Mouse (Mus musculus): ENCODE data around the gene Rabac1. TPM values are rescaled to one million over a fixed set of nuclear protein-coding genes. Genes with fewer than 3 reads are reported as not detected.

Rabac1 gene
- polyA plus RNA-seq, 1 experiment from 2014 or later, result 73.1 TPM

- no peak overlapping the region for H3K27ac ChIP-seq
- peaks cover 100% of the 10 kb centered on the region for H3K27me3 ChIP-seq (ENCODE audit: poor library complexity, severe bottlenecking)
- peaks cover 45% of the 10 kb centered on the region for H3K4me1 ChIP-seq
- H3K4me3 ChIP-seq, result no peak overlapping the region; the same call in none of the 2 replicates
- DNase-seq (ENCODE audit: extremely low spot score, low spot score), result no peak
- no peaks in the 10 kb centered on the region for H3K36me3 ChIP-seq (replicated peaks)
- WGBS, result 2% methylated on average over 28 of the region's 29 CpGs
- H3K9me3 ChIP-seq, result no peaks in the 10 kb centered on the region
These were observed 23.8 kb downstream of the Rabac1 start for GRCm38 (mm10) chr7:24948774-24949173.

- no peaks in the 10 kb centered on the region for H3K36me3 ChIP-seq (replicated peaks)
- H3K27ac ChIP-seq, result no peak overlapping the region
- peaks cover 43% of the 10 kb centered on the region for H3K4me1 ChIP-seq
- H3K9me3 ChIP-seq, result no peaks in the 10 kb centered on the region
- DNase-seq (ENCODE audit: extremely low spot score, low spot score), result no peak
- WGBS, result under 1% methylated on average over 7 of the region's 7 CpGs
- H3K4me3 ChIP-seq, result no peak overlapping the region
- H3K27me3 ChIP-seq (ENCODE audit: poor library complexity, severe bottlenecking), result peaks cover 100% of the 10 kb centered on the region
These were observed 25.1 kb downstream of the Rabac1 start for GRCm38 (mm10) chr7:24947316-24948048.

- Histone ChIP-seq H3K36me3 (replicated peaks) (no peaks in the 10 kb centered on the region), H3K4me3 (peak within 1 kb of the TSS; percentile 53), H3K4me1 (peaks cover 23% of the 10 kb centered on the region), H3K27ac (no peak within 1 kb of the TSS), H3K27me3 (ENCODE audit: poor library complexity, severe bottlenecking) (peaks cover 100% of the 10 kb centered on the region), H3K9me3 (no peaks in the 10 kb centered on the region)
- 1% methylated on average over 72 of the region's 72 CpGs for WGBS
- DNase-seq (ENCODE audit: extremely low spot score, low spot score), result no peak
These were observed 28.1 kb downstream of the Rabac1 start, which contains the start of gene Gm4881 for GRCm38 (mm10) chr7:24944257-24944950. Gene Gm4881 (minus strand): TSS chr7:24944494.

GRCm38 (mm10) chr7:24943641-24944040 is 28.9 kb downstream of the Rabac1 start:
- Histone ChIP-seq H3K4me3 (peak overlapping the region; percentile 53; the same call in 1 of the 2 replicates), H3K36me3 (replicated peaks) (no peaks in the 10 kb centered on the region), H3K4me1 (peaks cover 20% of the 10 kb centered on the region), H3K27ac (no peak overlapping the region), H3K27me3 (ENCODE audit: poor library complexity, severe bottlenecking) (peaks cover 100% of the 10 kb centered on the region), H3K9me3 (no peaks in the 10 kb centered on the region)
- no peak for DNase-seq (ENCODE audit: extremely low spot score, low spot score)
- 7% methylated on average over 6 of the region's 6 CpGs for WGBS

DNA sequence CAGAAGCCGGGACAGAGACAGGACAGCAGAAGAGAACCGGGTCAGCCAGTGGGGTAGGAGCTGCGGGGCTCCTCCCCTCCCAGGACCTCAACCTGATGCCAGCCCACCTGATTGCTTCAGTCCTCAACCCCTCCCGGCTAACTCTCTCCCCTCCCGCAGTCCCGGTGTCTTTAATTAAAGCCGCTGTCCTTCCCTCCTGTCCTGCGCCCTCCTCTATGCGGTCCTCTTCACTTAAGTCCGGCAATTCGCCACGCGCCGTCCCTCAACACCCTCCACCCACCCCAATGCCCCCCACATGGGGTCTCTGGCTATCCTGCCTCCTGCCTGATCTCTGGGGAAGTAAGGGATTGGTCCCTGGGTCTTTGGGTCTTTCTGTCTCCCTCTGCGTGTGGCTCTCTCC is 40.9 kb downstream of the Rabac1 start:
- Histone ChIP-seq H3K36me3 (replicated peaks) (peaks cover 12% of the 10 kb centered on the region), H3K4me3 (peak overlapping the region; percentile 9; the same call in 1 of the 2 replicates), H3K4me1 (peaks cover 59% of the 10 kb centered on the region), H3K27ac (no peak overlapping the region), H3K9me3 (no peaks in the 10 kb centered on the region), H3K27me3 (ENCODE audit: poor library complexity, severe bottlenecking) (peaks cover 93% of the 10 kb centered on the region)
- DNase-seq (ENCODE audit: extremely low spot score, low spot score), result no peak
- WGBS, result under 1% methylated on average over 15 of the region's 15 CpGs

GRCm38 (mm10) chr7:24930475-24930874 is 42.1 kb downstream of the Rabac1 start:
- Histone ChIP-seq H3K4me3 (no peak overlapping the region), H3K4me1 (peaks cover 59% of the 10 kb centered on the region), H3K36me3 (replicated peaks) (peaks cover 24% of the 10 kb centered on the region), H3K27ac (no peak overlapping the region), H3K9me3 (no peaks in the 10 kb centered on the region), H3K27me3 (ENCODE audit: poor library complexity, severe bottlenecking) (peaks cover 81% of the 10 kb centered on the region)
- WGBS, result 55% methylated on average over 6 of the region's 6 CpGs
- DNase-seq (ENCODE audit: extremely low spot score, low spot score), result no peak

Small RNA genes lying within 50 kb of the gene (microRNA-seq; reads per million reads assigned to microRNA genes)
- not detected for gene Mir7046
- gene Mir7047, result not detected

Other genes starting within 250 kb of the Rabac1 start
- gene Gm4763, start 245.8 kb downstream of the Rabac1 start, polyA plus RNA-seq (2016; fragmentation: Nextera tagmentation; extraction: Ambion mirVana), result not detected in 2 replicates
- 0.07 TPM in 1 of 2 replicates, not detected in the other for gene Cd177, start 212.4 kb downstream of the Rabac1 start, polyA plus RNA-seq (2016; fragmentation: Nextera tagmentation; extraction: Ambion mirVana)
- not detected in 2 replicates for gene Ceacam10, start 195.5 kb downstream of the Rabac1 start, polyA plus RNA-seq (2016; fragmentation: Nextera tagmentation; extraction: Ambion mirVana)
- 12.7 and 12.8 TPM in 2 replicates for gene Gm9844, start 110.5 kb downstream of the Rabac1 start, polyA plus RNA-seq (2016; fragmentation: Nextera tagmentation; extraction: Ambion mirVana)
- not detected in 2 replicates for gene Lypd4, start 102.8 kb downstream of the Rabac1 start, polyA plus RNA-seq (2016; fragmentation: Nextera tagmentation; extraction: Ambion mirVana)
- gene Dmrtc2, start 102.7 kb downstream of the Rabac1 start, polyA plus RNA-seq (2016; fragmentation: Nextera tagmentation; extraction: Ambion mirVana), result not detected in 2 replicates
- gene Rps19, start 88.4 kb downstream of the Rabac1 start, polyA plus RNA-seq (2016; fragmentation: Nextera tagmentation; extraction: Ambion mirVana), result 2,087 and 2,135 TPM in 2 replicates
- gene Cd79a, start 75.4 kb downstream of the Rabac1 start, polyA plus RNA-seq (2016; fragmentation: Nextera tagmentation; extraction: Ambion mirVana), result 0.25 and 0.55 TPM in 2 replicates
- gene Arhgef1, start 69.8 kb downstream of the Rabac1 start, polyA plus RNA-seq (2016; fragmentation: Nextera tagmentation; extraction: Ambion mirVana), result 58.2 and 59.2 TPM in 2 replicates
- gene Gm4881, start 28.3 kb downstream of the Rabac1 start, polyA plus RNA-seq (2016; fragmentation: Nextera tagmentation; extraction: Ambion mirVana), result not detected in 2 replicates
- gene Atp1a3, start 33.2 kb upstream of the Rabac1 start, polyA plus RNA-seq (2016; fragmentation: Nextera tagmentation; extraction: Ambion mirVana), result 6.8 and 9.1 TPM in 2 replicates
- 4.4 and 6.8 TPM in 2 replicates for gene Grik5, start 99.6 kb upstream of the Rabac1 start, polyA plus RNA-seq (2016; fragmentation: Nextera tagmentation; extraction: Ambion mirVana)
- gene Zfp574, start 99.8 kb upstream of the Rabac1 start, polyA plus RNA-seq (2016; fragmentation: Nextera tagmentation; extraction: Ambion mirVana), result 41.5 and 42.5 TPM in 2 replicates
- 5.5 and 7.0 TPM in 2 replicates for gene Pou2f2, start 207.0 kb upstream of the Rabac1 start, polyA plus RNA-seq (2016; fragmentation: Nextera tagmentation; extraction: Ambion mirVana)
- 8.8 and 10.7 TPM in 2 replicates for gene Dedd2, start 247.9 kb upstream of the Rabac1 start, polyA plus RNA-seq (2016; fragmentation: Nextera tagmentation; extraction: Ambion mirVana)
- 2.6 and 2.9 TPM in 2 replicates for gene Zfp526, start 248.7 kb upstream of the Rabac1 start, polyA plus RNA-seq (2016; fragmentation: Nextera tagmentation; extraction: Ambion mirVana)